10 mouse cellular contexts compared by ENCODE assay signal in genomic region chr17:32362686-32363085, GRCm38 (mm10). TPM values are rescaled to one million over a fixed set of nuclear protein-coding genes. Genes with fewer than 3 reads are reported as not detected.
DNase-seq lines count a peak whose midpoint lies in the region; ATAC-seq and TF ChIP-seq lines count a peak whose summit lies in the region.
"Had no signal": no experiment of that assay in that cellular context is flagged by ENCODE, and none has a peak within 500 bp of the region (broad histone marks: within the 10 kb centered on the region; RNA-seq: fewer than 3 reads in every experiment).

No protein-coding gene starts in this region.

- H3K4me1 ChIP-seq in heart, embryonic 13.5 days: peaks cover 29% of the 10 kb centered on the region
- H3K4me1 ChIP-seq in embryonic facial prominence, embryonic 12.5 days: peaks cover 17% of the 10 kb centered on the region
- H3K4me1 ChIP-seq in hindbrain, postnatal 0 days (ENCODE audit: insufficient read depth, low read length): peaks cover 10% of the 10 kb centered on the region
- peaks cover 14% of the 10 kb centered on the region for H3K4me1 ChIP-seq in midbrain, embryonic 14.5 days (ENCODE audit: control insufficient read depth, insufficient read depth, low read length)

- no peak overlapping the region for H3K27ac ChIP-seq in heart, embryonic 13.5 days (replicated peaks)
- H3K27ac ChIP-seq in embryonic facial prominence, embryonic 12.5 days: no peak overlapping the region
- no peak overlapping the region for H3K27ac ChIP-seq in hindbrain, postnatal 0 days
- H3K27ac ChIP-seq in midbrain, embryonic 14.5 days (replicated peaks; ENCODE audit: low read depth, low read length): no peak overlapping the region

- 75% methylated on average over 4 of the region's 4 CpGs for WGBS in heart, embryonic 13.5 days
- WGBS in embryonic facial prominence, embryonic 12.5 days: 81% methylated on average over 4 of the region's 4 CpGs
- WGBS in hindbrain, postnatal 0 days: 76% methylated on average over 4 of the region's 4 CpGs
- WGBS in midbrain, embryonic 14.5 days: 81% methylated on average over 4 of the region's 4 CpGs

- H3K4me2 ChIP-seq in heart, embryonic 13.5 days: peak overlapping the region; percentile 91
- peak overlapping the region; percentile 84 for H3K4me2 ChIP-seq in embryonic facial prominence, embryonic 12.5 days (replicated peaks)
- H3K4me2 ChIP-seq in hindbrain, postnatal 0 days (ENCODE audit: low read depth, low read length): peak overlapping the region; percentile 95
- peak overlapping the region; percentile 87 for H3K4me2 ChIP-seq in midbrain, embryonic 14.5 days (ENCODE audit: low read length)

- H3K27me3 ChIP-seq in heart, embryonic 13.5 days (replicated peaks): no peaks in the 10 kb centered on the region; the same call in 1 of the 2 replicates
- H3K27me3 ChIP-seq in embryonic facial prominence, embryonic 12.5 days: no peaks in the 10 kb centered on the region
- no peaks in the 10 kb centered on the region for H3K27me3 ChIP-seq in hindbrain, postnatal 0 days (ENCODE audit: insufficient read depth, low read length)
- no peaks in the 10 kb centered on the region for H3K27me3 ChIP-seq in midbrain, embryonic 14.5 days (ENCODE audit: control insufficient read depth, insufficient read depth, low read length)

- peaks cover 50% of the 10 kb centered on the region for H3K36me3 ChIP-seq in heart, embryonic 13.5 days
- H3K36me3 ChIP-seq in embryonic facial prominence, embryonic 12.5 days: peaks cover 50% of the 10 kb centered on the region
- peaks cover 34% of the 10 kb centered on the region for H3K36me3 ChIP-seq in hindbrain, postnatal 0 days (ENCODE audit: insufficient read depth, low read length)
- peaks cover 59% of the 10 kb centered on the region for H3K36me3 ChIP-seq in midbrain, embryonic 14.5 days (ENCODE audit: control insufficient read depth, insufficient read depth, low read length)

- no peak for TF ChIP-seq CTCF in hindbrain, postnatal 0 days (IDR thresholded peaks at IDR 0.05; ENCODE audit: low read depth)

- H3K4me3 ChIP-seq in heart, embryonic 13.5 days: peak overlapping the region; percentile 98
- H3K4me3 ChIP-seq in embryonic facial prominence, embryonic 12.5 days: peak overlapping the region; percentile 93
- no peak overlapping the region for H3K4me3 ChIP-seq in hindbrain, postnatal 0 days (ENCODE audit: low read length)
- peak overlapping the region; percentile 92 for H3K4me3 ChIP-seq in midbrain, embryonic 14.5 days (replicated peaks; ENCODE audit: low read depth, low read length)

- no peak for DNase-seq in heart, adult 18-20 months
- no peak for DNase-seq in hindbrain, postnatal 0 days (ENCODE audit: low spot score)
- DNase-seq in midbrain, embryonic 14.5 days: no peak
- DNase-seq in urinary bladder, postnatal 25 days (ENCODE audit: low spot score): no peak
- no peak for DNase-seq in frontal cortex, adult 2 months (ENCODE audit: extremely low spot score in 1 of 2, low spot score in 1 of 2)
- no peak for DNase-seq in urinary bladder, postnatal 10 days (ENCODE audit: low spot score)
- DNase-seq: lung, postnatal 10 days; right cerebral cortex, postnatal 4 days had no signal

- no peak for ATAC-seq in heart, embryonic 13.5 days (ENCODE audit: extremely low read depth, insufficient number of reproducible peaks, low FRiP score, low TSS enrichment)
- no peak for ATAC-seq in embryonic facial prominence, embryonic 12.5 days (ENCODE audit: insufficient number of reproducible peaks, insufficient read depth, low FRiP score, low TSS enrichment)
- ATAC-seq in hindbrain, postnatal 0 days: no peak
- ATAC-seq in midbrain, embryonic 14.5 days (ENCODE audit: low FRiP score, low TSS enrichment): no peak

- H3K9ac ChIP-seq in heart, embryonic 13.5 days: peak overlapping the region; percentile 98
- H3K9ac ChIP-seq in embryonic facial prominence, embryonic 12.5 days: peak overlapping the region; percentile 98; the same call in 1 of the 2 replicates
- H3K9ac ChIP-seq in hindbrain, postnatal 0 days (replicated peaks; ENCODE audit: low read length): no peak overlapping the region; the same call in 1 of the 2 replicates
- H3K9ac ChIP-seq in midbrain, embryonic 14.5 days (replicated peaks; ENCODE audit: low read length): no peak overlapping the region

- no peaks in the 10 kb centered on the region for H3K9me3 ChIP-seq in heart, embryonic 13.5 days
- no peaks in the 10 kb centered on the region for H3K9me3 ChIP-seq in embryonic facial prominence, embryonic 12.5 days
- no peaks in the 10 kb centered on the region for H3K9me3 ChIP-seq in hindbrain, postnatal 0 days (ENCODE audit: low read length)
- H3K9me3 ChIP-seq in midbrain, embryonic 14.5 days (ENCODE audit: control insufficient read depth, low read length): no peaks in the 10 kb centered on the region

RNA-seq across cellular contexts. Expression of gene Akap8l, which starts 12.3 kb away (rescaled TPM):
- 83.9 and 84.3 TPM in 2 replicates for polyA plus RNA-seq in heart, embryonic 13.5 days (2015; fragmentation: Nextera tagmentation; extraction: Ambion mirVana)
- 10 to 100 TPM; 39.1 to 44.6 TPM for total RNA-seq in heart, adult 18-20 months (2021)
- 107 and 118 TPM in 2 replicates for polyA plus RNA-seq in embryonic facial prominence, embryonic 12.5 days (2016; fragmentation: Nextera tagmentation; extraction: Ambion mirVana)
- 73.6 and 76.3 TPM in 2 replicates for total RNA-seq in hindbrain, postnatal 0 days (2014; rRNA removed)
- 95.7 and 103 TPM in 2 replicates for polyA plus RNA-seq in hindbrain, postnatal 0 days (2015; fragmentation: Nextera tagmentation; extraction: Ambion mirVana)
- 115 and 122 TPM in 2 replicates for polyA plus RNA-seq in midbrain, embryonic 14.5 days (2014; fragmentation: Nextera tagmentation; extraction: Ambion mirVana)
- polyA plus RNA-seq in frontal cortex, adult 2 months (2012; rRNA removed): 347 and 400 TPM in 2 replicates

RNA-seq across cellular contexts. Expression of gene Wiz, which starts 26.6 kb away (rescaled TPM):
- 10.9 and 12.4 TPM in 2 replicates for polyA plus RNA-seq in heart, embryonic 13.5 days (2015; fragmentation: Nextera tagmentation; extraction: Ambion mirVana)
- total RNA-seq in heart, adult 18-20 months (2021): 10 to 100 TPM; 15.0 to 19.0 TPM
- polyA plus RNA-seq in embryonic facial prominence, embryonic 12.5 days (2016; fragmentation: Nextera tagmentation; extraction: Ambion mirVana): 34.0 and 36.5 TPM in 2 replicates
- total RNA-seq in hindbrain, postnatal 0 days (2014; rRNA removed): 50.4 and 56.8 TPM in 2 replicates
- 24.2 and 28.4 TPM in 2 replicates for polyA plus RNA-seq in hindbrain, postnatal 0 days (2015; fragmentation: Nextera tagmentation; extraction: Ambion mirVana)
- polyA plus RNA-seq in midbrain, embryonic 14.5 days (2014; fragmentation: Nextera tagmentation; extraction: Ambion mirVana): 40.8 and 59.2 TPM in 2 replicates
- polyA plus RNA-seq in frontal cortex, adult 2 months (2012; rRNA removed): 38.6 and 41.4 TPM in 2 replicates

RNA-seq across cellular contexts. Expression of gene Rasal3, which starts 40.7 kb away (rescaled TPM):
- polyA plus RNA-seq in heart, embryonic 13.5 days (2015; fragmentation: Nextera tagmentation; extraction: Ambion mirVana): 0.49 and 1.1 TPM in 2 replicates
- total RNA-seq in heart, adult 18-20 months (2021): 1 to 10 TPM in 1 of 2 experiments, under 1 TPM in 1; 0.97 to 4.4 TPM
- polyA plus RNA-seq in embryonic facial prominence, embryonic 12.5 days (2016; fragmentation: Nextera tagmentation; extraction: Ambion mirVana): 0.69 and 0.74 TPM in 2 replicates
- total RNA-seq in hindbrain, postnatal 0 days (2014; rRNA removed): 1.2 and 2.8 TPM in 2 replicates
- 0.61 and 1.2 TPM in 2 replicates for polyA plus RNA-seq in hindbrain, postnatal 0 days (2015; fragmentation: Nextera tagmentation; extraction: Ambion mirVana)
- polyA plus RNA-seq in midbrain, embryonic 14.5 days (2014; fragmentation: Nextera tagmentation; extraction: Ambion mirVana): 0.39 and 0.50 TPM in 2 replicates
- polyA plus RNA-seq in frontal cortex, adult 2 months (2012; rRNA removed): 2.8 and 5.4 TPM in 2 replicates

RNA-seq across cellular contexts. Expression of gene Akap8, which starts 41.6 kb away (rescaled TPM):
- polyA plus RNA-seq in heart, embryonic 13.5 days (2015; fragmentation: Nextera tagmentation; extraction: Ambion mirVana): 65.8 and 67.8 TPM in 2 replicates
- total RNA-seq in heart, adult 18-20 months (2021): 10 to 100 TPM; 40.2 to 44.3 TPM
- polyA plus RNA-seq in embryonic facial prominence, embryonic 12.5 days (2016; fragmentation: Nextera tagmentation; extraction: Ambion mirVana): 145 and 148 TPM in 2 replicates
- 94.4 and 108 TPM in 2 replicates for total RNA-seq in hindbrain, postnatal 0 days (2014; rRNA removed)
- 66.4 and 75.2 TPM in 2 replicates for polyA plus RNA-seq in hindbrain, postnatal 0 days (2015; fragmentation: Nextera tagmentation; extraction: Ambion mirVana)
- polyA plus RNA-seq in midbrain, embryonic 14.5 days (2014; fragmentation: Nextera tagmentation; extraction: Ambion mirVana): 51.6 and 56.0 TPM in 2 replicates
- 111 and 119 TPM in 2 replicates for polyA plus RNA-seq in frontal cortex, adult 2 months (2012; rRNA removed)

Comparison
In these comparisons a context has a peak if more than half of its experiments do, and no peak if none do; other contexts are left out.
1. H3K9ac ChIP-seq: peak in heart, embryonic 13.5 days (single experiment) and embryonic facial prominence, embryonic 12.5 days (single experiment); none in hindbrain, postnatal 0 days (single experiment) and midbrain, embryonic 14.5 days (single experiment).
2. Peak in every context shown above with its lines, with median percentiles within 50 percentile points of each other: H3K4me2 ChIP-seq.